Mouse (Mus musculus) intestine, embryonic 14.5 days (tissue): ENCODE measurements at regions not wholly inside any gene's neighbourhood (a gene's known extent, or its start where the extent isn't known, plus 50 kb on each side); places are given as distances from the start of the nearest gene placed in this dataset.

Experiments
- ATAC-seq: fragments of 200-750 bp; cut with Nextera tagmentation; replicated peaks from 2 replicates; pipeline ENCODE4 v1.8.0; 2017; ENCODE audit warnings: low read depth, moderate number of reproducible peaks, moderate TSS enrichment, moderate library complexity; ENCODE audit not compliant: low FRiP score, low TSS enrichment
- DNase-seq: peaks from one replicate; pipeline ENCODE4 v3.0.0-alpha.2; 2018; ENCODE audit warnings: low spot score
- H3K27ac ChIP-seq: fragments of 300-500 bp; sonication (generic); 2 replicates; pipeline ENCODE4 v1.5.1; 2014; ENCODE audit warnings: low read depth, mild to moderate bottlenecking, control low read depth
- H3K27me3 ChIP-seq: fragments of 300-500 bp; sonication (generic); replicated peaks from 2 replicates; pipeline ENCODE4 v1.6.1; 2014; ENCODE audit warnings: low read length, control low read depth; ENCODE audit not compliant: control insufficient read depth, insufficient read depth
- H3K36me3 ChIP-seq: fragments of 300-500 bp; sonication (generic); 2 replicates; pipeline ENCODE4 v1.6.1; 2014; ENCODE audit warnings: low read length, control low read depth; ENCODE audit not compliant: control insufficient read depth, insufficient read depth
- H3K4me1 ChIP-seq: fragments of 300-500 bp; sonication (generic); replicated peaks from 2 replicates; pipeline ENCODE4 v1.6.1; 2014; ENCODE audit warnings: low read length, control low read depth, mixed read lengths; ENCODE audit not compliant: control insufficient read depth, insufficient read depth
- H3K4me2 ChIP-seq: fragments of 300-500 bp; sonication (generic); 2 replicates; pipeline ENCODE4 v1.6.1; 2014; ENCODE audit warnings: low read length
- H3K4me3 ChIP-seq: fragments of 300-500 bp; sonication (generic); 2 replicates; pipeline ENCODE4 v1.5.1; 2014; ENCODE audit warnings: low read depth, low read length, control low read depth, mixed read lengths
- H3K9ac ChIP-seq: fragments of 300-500 bp; sonication (generic); 2 replicates; pipeline ENCODE4 v1.6.1; 2014; ENCODE audit warnings: mild to moderate bottlenecking, low read length
- H3K9me3 ChIP-seq: fragments of 300-500 bp; sonication (generic); 2 replicates; pipeline ENCODE4 v1.6.1; 2016; ENCODE audit warnings: low read length, control low read depth; ENCODE audit not compliant: control insufficient read depth
- WGBS: fragments of 180-500 bp; shearing (Covaris S2); extraction: QIAGEN DNeasy Blood & Tissue Kit; methylation state at CpG from one replicate; pipeline ENCODE4 v1.1.7; 2014; 5-methylcytosine and 5-hydroxymethylcytosine counted together

GRCm38 (mm10) chr3:132441226-132441625, 188.4 kb upstream of the Gimd1 start:
- no peaks in the 10 kb centered on the region for H3K36me3 ChIP-seq
- no peak overlapping the region for H3K4me3 ChIP-seq
- WGBS, result 86% methylated on average over 6 of the region's 6 CpGs
- ATAC-seq (no peak), DNase-seq (no peak)
- no peak overlapping the region for H3K27ac ChIP-seq
- no peaks in the 10 kb centered on the region for H3K27me3 ChIP-seq
- H3K9me3 ChIP-seq, result no peaks in the 10 kb centered on the region
- H3K4me2 ChIP-seq, result no peak overlapping the region
- H3K4me1 ChIP-seq, result no peaks in the 10 kb centered on the region
- no peak overlapping the region for H3K9ac ChIP-seq

GRCm38 (mm10) chr3:132453927-132454326, 175.7 kb upstream of the Gimd1 start:
- Histone ChIP-seq H3K36me3 (no peaks in the 10 kb centered on the region), H3K27me3 (no peaks in the 10 kb centered on the region), H3K4me3 (no peak overlapping the region), H3K27ac (no peak overlapping the region), H3K9ac (no peak overlapping the region), H3K9me3 (no peaks in the 10 kb centered on the region), H3K4me1 (no peaks in the 10 kb centered on the region), H3K4me2 (no peak overlapping the region)
- 23% methylated on average over 4 of the region's 4 CpGs for WGBS
- no peak for DNase-seq
- ATAC-seq, result no peak

GRCm38 (mm10) chr3:132462348-132462959, 167.2 kb upstream of the Gimd1 start:
- H3K4me1 ChIP-seq, result no peaks in the 10 kb centered on the region
- H3K9me3 ChIP-seq, result no peaks in the 10 kb centered on the region
- H3K4me2 ChIP-seq, result no peak overlapping the region
- H3K27me3 ChIP-seq, result no peaks in the 10 kb centered on the region
- ATAC-seq (no peak), DNase-seq (no peak)
- H3K27ac ChIP-seq, result no peak overlapping the region
- H3K4me3 ChIP-seq, result no peak overlapping the region
- H3K36me3 ChIP-seq, result no peaks in the 10 kb centered on the region
- no peak overlapping the region for H3K9ac ChIP-seq
- WGBS, result 67% methylated on average over 5 of the region's 5 CpGs

GRCm38 (mm10) chr3:132471070-132471469, 158.6 kb upstream of the Gimd1 start:
- no peaks in the 10 kb centered on the region for H3K36me3 ChIP-seq
- ATAC-seq (no peak), DNase-seq (no peak)
- H3K27ac ChIP-seq, result no peak overlapping the region
- H3K9ac ChIP-seq, result no peak overlapping the region
- H3K4me2 ChIP-seq, result no peak overlapping the region
- no peak overlapping the region for H3K4me3 ChIP-seq
- WGBS, result 48% methylated on average over 4 of the region's 4 CpGs
- H3K27me3 ChIP-seq, result no peaks in the 10 kb centered on the region
- H3K4me1 ChIP-seq, result no peaks in the 10 kb centered on the region
- H3K9me3 ChIP-seq, result no peaks in the 10 kb centered on the region

- Histone ChIP-seq H3K27ac (no peak overlapping the region), H3K4me3 (no peak overlapping the region), H3K36me3 (no peaks in the 10 kb centered on the region), H3K27me3 (no peaks in the 10 kb centered on the region), H3K4me1 (no peaks in the 10 kb centered on the region), H3K9ac (no peak overlapping the region), H3K9me3 (no peaks in the 10 kb centered on the region), H3K4me2 (no peak overlapping the region)
- ATAC-seq, result no peak
- 86% methylated on average over 5 of the region's 5 CpGs for WGBS
- DNase-seq, result no peak
These were observed 151.9 kb upstream of the Gimd1 start for GRCm38 (mm10) chr3:132477768-132478167.

GRCm38 (mm10) chr3:132479275-132479674, 150.3 kb upstream of the Gimd1 start:
- H3K9me3 ChIP-seq, result no peaks in the 10 kb centered on the region
- no peaks in the 10 kb centered on the region for H3K4me1 ChIP-seq
- ATAC-seq (no peak), DNase-seq (no peak)
- H3K27me3 ChIP-seq, result no peaks in the 10 kb centered on the region
- no peak overlapping the region for H3K4me3 ChIP-seq
- WGBS, result 65% methylated on average over 2 of the region's 2 CpGs
- H3K27ac ChIP-seq, result no peak overlapping the region
- no peak overlapping the region for H3K4me2 ChIP-seq
- H3K9ac ChIP-seq, result no peak overlapping the region
- H3K36me3 ChIP-seq, result no peaks in the 10 kb centered on the region

GRCm38 (mm10) chr3:132484814-132485213, 144.8 kb upstream of the Gimd1 start:
- Histone ChIP-seq H3K9me3 (no peaks in the 10 kb centered on the region), H3K4me3 (no peak overlapping the region), H3K4me2 (no peak overlapping the region), H3K4me1 (no peaks in the 10 kb centered on the region), H3K27me3 (no peaks in the 10 kb centered on the region), H3K9ac (no peak overlapping the region), H3K27ac (no peak overlapping the region), H3K36me3 (no peaks in the 10 kb centered on the region)
- 92% methylated on average over 2 of the region's 2 CpGs for WGBS
- ATAC-seq (no peak), DNase-seq (no peak)

GRCm38 (mm10) chr3:132485553-132485952, 144.1 kb upstream of the Gimd1 start:
- Histone ChIP-seq H3K27ac (no peak overlapping the region), H3K9me3 (no peaks in the 10 kb centered on the region), H3K4me2 (no peak overlapping the region), H3K4me1 (no peaks in the 10 kb centered on the region), H3K36me3 (no peaks in the 10 kb centered on the region), H3K9ac (no peak overlapping the region), H3K4me3 (no peak overlapping the region), H3K27me3 (no peaks in the 10 kb centered on the region)
- WGBS, result 74% methylated on average over 5 of the region's 5 CpGs
- DNase-seq (no peak), ATAC-seq (no peak)

GRCm38 (mm10) chr3:132506095-132506494, 123.5 kb upstream of the Gimd1 start:
- Histone ChIP-seq H3K4me2 (no peak overlapping the region), H3K4me1 (no peaks in the 10 kb centered on the region), H3K9me3 (0 out of 2 replicates have a peak, but pooled peaks cover 3% of the 10 kb centered on the region), H3K27ac (no peak overlapping the region), H3K9ac (no peak overlapping the region), H3K36me3 (no peaks in the 10 kb centered on the region), H3K4me3 (no peak overlapping the region), H3K27me3 (no peaks in the 10 kb centered on the region)
- DNase-seq, result peak; percentile 69
- peak; percentile 64; the same call in 1 of the 2 replicates for ATAC-seq
- 24% methylated on average over 4 of the region's 4 CpGs for WGBS
